ENCODE assay signal across 24 mouse cellular contexts in genomic region chr11:118280218-118280617, GRCm38 (mm10). TPM values are rescaled to one million over a fixed set of nuclear protein-coding genes. Genes with fewer than 3 reads are reported as not detected.
DNase-seq lines count a peak whose midpoint lies in the region; ATAC-seq and TF ChIP-seq lines count a peak whose summit lies in the region.
"Had no signal": no experiment of that assay in that cellular context is flagged by ENCODE, and none has a peak within 500 bp of the region (broad histone marks: within the 10 kb centered on the region; RNA-seq: fewer than 3 reads in every experiment).

No protein-coding gene starts in this region.

- H3K79me2 ChIP-seq in myocyte (ENCODE audit: control insufficient read depth, insufficient read depth): peaks cover 3% of the 10 kb centered on the region

- 93% methylated on average over 3 of the region's 3 CpGs for WGBS in heart, embryonic 13.5 days
- 87% methylated on average over 3 of the region's 3 CpGs for WGBS in heart, embryonic 12.5 days

- H3K4me1 ChIP-seq in heart, embryonic 13.5 days: no peaks in the 10 kb centered on the region
- H3K4me1 ChIP-seq in heart, embryonic 12.5 days (replicated peaks): no peaks in the 10 kb centered on the region; the same call in 1 of the 2 replicates
- H3K4me1 ChIP-seq: embryonic facial prominence, embryonic 10.5 days; embryonic facial prominence, embryonic 12.5 days; forebrain, embryonic 10.5 days; forebrain, embryonic 12.5 days had no signal

- H3K27me3 ChIP-seq in heart, embryonic 13.5 days (replicated peaks): no peaks in the 10 kb centered on the region
- no peaks in the 10 kb centered on the region for H3K27me3 ChIP-seq in heart, embryonic 12.5 days (replicated peaks)
- H3K27me3 ChIP-seq in myocyte (ENCODE audit: control insufficient read depth, insufficient read depth, insufficient read length): no peaks in the 10 kb centered on the region
- H3K27me3 ChIP-seq: CH12.LX; embryonic facial prominence, embryonic 12.5 days; forebrain, embryonic 12.5 days; Patski had no signal

- intact Hi-C loops in left cerebral cortex, postnatal 10 days (cut with DNase I): no loop called here

- H3ac ChIP-seq in myocyte (ENCODE audit: control insufficient read depth, insufficient read length): no peak overlapping the region

- no peaks in the 10 kb centered on the region for H3K9me3 ChIP-seq in heart, embryonic 13.5 days
- H3K9me3 ChIP-seq in heart, embryonic 12.5 days (replicated peaks): no peaks in the 10 kb centered on the region
- H3K9me3 ChIP-seq: embryonic facial prominence, embryonic 10.5 days; embryonic facial prominence, embryonic 12.5 days; forebrain, embryonic 10.5 days; forebrain, embryonic 12.5 days; G1E had no signal

- H3K4me2 ChIP-seq in heart, embryonic 13.5 days: no peak overlapping the region
- H3K4me2 ChIP-seq in heart, embryonic 12.5 days: no peak overlapping the region
- H3K4me2 ChIP-seq in myocyte (ENCODE audit: low read depth): no peak overlapping the region
- H3K4me2 ChIP-seq: embryonic facial prominence, embryonic 12.5 days; forebrain, embryonic 12.5 days had no signal

- H3K9ac ChIP-seq in heart, embryonic 13.5 days: 0 out of 2 replicates have a peak overlapping the region, but pooled peaks have one; percentile 10
- H3K9ac ChIP-seq in heart, embryonic 12.5 days: no peak overlapping the region
- H3K9ac ChIP-seq: embryonic facial prominence, embryonic 12.5 days; forebrain, embryonic 12.5 days had no signal

- H3K4me3 ChIP-seq in heart, embryonic 13.5 days: no peak overlapping the region
- H3K4me3 ChIP-seq in heart, embryonic 12.5 days: no peak overlapping the region
- H3K4me3 ChIP-seq in myocyte: no peak overlapping the region
- H3K4me3 ChIP-seq: embryonic facial prominence, embryonic 10.5 days; embryonic facial prominence, embryonic 12.5 days; forebrain, embryonic 10.5 days; forebrain, embryonic 12.5 days had no signal

- peak; percentile 11 for TF ChIP-seq POLR2A in myocyte (IDR thresholded peaks at IDR 0.05; ENCODE audit: insufficient read length, low read depth)

- H3K27ac ChIP-seq in heart, embryonic 13.5 days (replicated peaks): no peak overlapping the region
- no peak overlapping the region for H3K27ac ChIP-seq in heart, embryonic 12.5 days (ENCODE audit: poor library complexity, severe bottlenecking)
- H3K27ac ChIP-seq: embryonic facial prominence, embryonic 10.5 days; embryonic facial prominence, embryonic 12.5 days; forebrain, embryonic 10.5 days; forebrain, embryonic 12.5 days had no signal

- DNase-seq in fat pad, adult 2 months (ENCODE audit: extremely low read depth, low read depth, low spot score): peak; percentile 56
- DNase-seq in left cerebral cortex, postnatal 10 days (ENCODE audit: extremely low spot score in 1 of 2, low spot score in 2 of 2): no peak
- DNase-seq: adrenal gland, adult 8-10 months; adrenal gland, postnatal 14 days; adrenal gland, postnatal 36 days; B cell, adult 2 months; cerebellum, adult 2 months; cerebellum, adult 9-10 months; cerebellum, postnatal 10 days; cerebellum, postnatal 25 days had no signal

- H3K36me3 ChIP-seq in heart, embryonic 13.5 days: peaks cover 99% of the 10 kb centered on the region
- peaks cover 100% of the 10 kb centered on the region for H3K36me3 ChIP-seq in heart, embryonic 12.5 days
- peaks cover 61% of the 10 kb centered on the region for H3K36me3 ChIP-seq in myocyte (ENCODE audit: control insufficient read depth, insufficient read depth)

- ATAC-seq in heart, embryonic 13.5 days (ENCODE audit: extremely low read depth, insufficient number of reproducible peaks, low FRiP score, low TSS enrichment): no peak
- no peak for ATAC-seq in heart, embryonic 12.5 days (ENCODE audit: insufficient number of reproducible peaks, low FRiP score)
- ATAC-seq: activated CD4-positive, CD25-positive, alpha-beta regulatory T cell, adult 4 months; CD4-positive, CD25-positive, alpha-beta regulatory T cell, adult 4 months; forebrain, embryonic 14.5 days; forebrain, embryonic 16.5 days; Patski had no signal

TF ChIP-seq in myocyte, 11 proteins besides CTCF, POLR2A, EP300 and RAD21:
- no peak for TF ChIP-seq TCF12 (IDR thresholded peaks at IDR 0.05; ENCODE audit: insufficient read depth, poor library complexity, severe bottlenecking)
- no peak for TF ChIP-seq USF1 (IDR thresholded peaks at IDR 0.05; ENCODE audit: low read depth)
- no peak for TF ChIP-seq MYOG (IDR thresholded peaks at IDR 0.05; ENCODE audit: control insufficient read depth in 1 of 3, insufficient read depth in 1 of 3, insufficient read length in 2 of 3, low read depth in 2 of 3)
- TF ChIP-seq MAX (IDR thresholded peaks at IDR 0.05; ENCODE audit: low read depth): no peak
- no peak for TF ChIP-seq MYOD1 (IDR thresholded peaks at IDR 0.05; ENCODE audit: control insufficient read depth in 1 of 3, insufficient read length in 2 of 3, low read depth in 2 of 3)
- no peak for TF ChIP-seq CEBPB (IDR thresholded peaks at IDR 0.05; ENCODE audit: insufficient read depth, poor library complexity, severe bottlenecking)
- TF ChIP-seq SRF (IDR thresholded peaks at IDR 0.05; ENCODE audit: control insufficient read depth, insufficient read length, low read depth): no peak
- no peak for TF ChIP-seq TCF3 (IDR thresholded peaks at IDR 0.05; ENCODE audit: insufficient read length, low read depth)
- TF ChIP-seq E2F4 (IDR thresholded peaks at IDR 0.05; ENCODE audit: insufficient read depth): no peak
- TF ChIP-seq POLR2AphosphoS2 (IDR thresholded peaks at IDR 0.05; ENCODE audit: insufficient read length, low read depth): no peak
- no peak for TF ChIP-seq REST (IDR thresholded peaks at IDR 0.05; ENCODE audit: insufficient read depth, insufficient read length)

RNA-seq across cellular contexts. Expression of gene Usp36, which starts 9.8 kb away (rescaled TPM):
- 12.8 and 13.4 TPM in 2 replicates for polyA plus RNA-seq in heart, embryonic 13.5 days (2015; fragmentation: Nextera tagmentation; extraction: Ambion mirVana)
- 14.8 and 16.2 TPM in 2 replicates for polyA plus RNA-seq in heart, embryonic 12.5 days (2016; fragmentation: Nextera tagmentation; extraction: Ambion mirVana)
- polyA plus RNA-seq in myocyte (2012; fragmentation: generic; extraction: Trizol): 19.5 TPM
- total RNA-seq in left cerebral cortex, postnatal 10 days (2021): 10 to 100 TPM; 24.9 to 27.4 TPM

RNA-seq across cellular contexts. Expression of gene Cyth1, which starts 31.8 kb away (rescaled TPM):
- 14.9 and 15.9 TPM in 2 replicates for polyA plus RNA-seq in heart, embryonic 13.5 days (2015; fragmentation: Nextera tagmentation; extraction: Ambion mirVana)
- polyA plus RNA-seq in heart, embryonic 12.5 days (2016; fragmentation: Nextera tagmentation; extraction: Ambion mirVana): 20.6 and 21.1 TPM in 2 replicates
- polyA plus RNA-seq in myocyte (2012; fragmentation: generic; extraction: Trizol): 16.1 TPM
- 10 to 100 TPM; 64.2 to 66.8 TPM for total RNA-seq in left cerebral cortex, postnatal 10 days (2021)
